Mouse (Mus musculus): Measurements from ENCODE around the gene Ggt5. TPM values are rescaled to one million over a fixed set of nuclear protein-coding genes. Genes with fewer than 3 reads are reported as not detected.

The Ggt5 gene
- total RNA-seq (2023), result 28.1 TPM

DNA sequence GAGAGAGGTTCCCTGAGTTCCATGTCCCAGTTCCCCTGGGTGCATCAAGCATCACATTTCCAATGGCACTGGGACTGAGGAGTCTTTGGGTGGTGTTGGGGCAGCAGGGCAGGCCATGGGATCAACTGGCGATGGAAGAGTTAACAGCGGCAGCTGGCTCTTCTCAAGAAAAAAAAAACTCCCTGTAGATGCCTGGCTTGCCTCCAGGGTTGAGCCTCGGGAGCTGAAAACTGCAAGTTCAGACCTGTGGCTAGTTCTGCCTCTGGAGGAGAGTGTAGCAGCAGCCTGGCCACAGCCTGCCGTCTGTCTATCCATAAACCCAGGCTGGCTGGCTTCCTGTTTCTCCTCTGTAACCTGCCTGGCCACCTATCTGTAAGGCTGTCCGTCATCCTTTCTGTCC, at the start of gene Ggt5:
Ggt5 (plus strand) TSS at position 212 of the 400 bp plus-strand sequence.

GRCm38 (mm10) chr10:75559676-75560548, 29.2 kb upstream of the Ggt5 start, which contains the start of gene Lrrc75b:
TSS of gene Lrrc75b (minus strand) at chr10:75560330.

DNA sequence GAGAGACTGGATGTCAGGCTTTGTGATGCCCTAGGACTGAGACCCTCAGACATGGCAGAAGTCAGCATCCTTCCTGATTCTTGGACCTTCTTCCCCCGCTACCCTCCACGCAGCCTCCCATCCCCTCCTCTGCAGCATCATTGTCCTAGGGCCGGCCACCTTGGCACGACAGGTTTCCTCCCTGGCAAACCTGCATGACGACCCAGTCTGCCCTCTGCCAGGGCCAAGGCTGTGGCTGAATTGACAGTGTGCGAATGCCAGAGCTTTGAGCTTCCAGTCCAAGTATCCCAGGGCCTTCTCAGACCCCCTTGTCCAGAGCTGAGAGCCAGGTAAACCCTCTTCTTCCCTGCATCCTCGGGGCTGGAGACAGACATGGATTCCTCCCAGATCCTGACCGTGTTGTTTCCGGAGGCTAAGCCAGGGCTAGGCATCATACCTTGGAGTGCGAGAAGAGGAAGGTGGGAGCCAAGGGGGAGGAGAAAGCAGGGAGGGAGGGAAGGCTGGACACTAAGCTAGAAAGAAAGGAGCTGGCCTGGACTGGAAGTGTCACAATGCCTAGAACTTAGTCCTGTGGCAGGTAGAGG, 28.0 kb upstream of the Ggt5 start, which contains the start of gene Ggt1:
Ggt1 (plus strand) TSS at position 534 of the 584 bp plus-strand sequence.

GRCm38 (mm10) chr10:75643741-75644343, 54.7 kb downstream of the Ggt5 start, which contains the start of gene Susd2:
TSS of gene Susd2 (minus strand) at chr10:75644008.

Other genes starting within 250 kb of the Ggt5 start
- not detected for gene Upb1, start 188.2 kb upstream of the Ggt5 start, total RNA-seq (2023)
- gene Snrpd3, start 71.8 kb upstream of the Ggt5 start, total RNA-seq (2023), result 116 TPM
- 45.1 TPM for gene Gucd1, start 71.4 kb upstream of the Ggt5 start, total RNA-seq (2023)
- gene Lrrc75b, start 29.0 kb upstream of the Ggt5 start, total RNA-seq (2023), result 4.3 TPM
- gene Ggt1, start 27.7 kb upstream of the Ggt5 start, total RNA-seq (2023), result 21.5 TPM
- 4.5 TPM for gene Susd2, start 54.7 kb downstream of the Ggt5 start, total RNA-seq (2023)
- 113 TPM for gene Cabin1, start 175.0 kb downstream of the Ggt5 start, total RNA-seq (2023)
- gene Ddt, start 184.1 kb downstream of the Ggt5 start, total RNA-seq (2023), result 22.5 TPM
- not detected for gene Gm20441, start 191.6 kb downstream of the Ggt5 start, total RNA-seq (2023)
- gene Gstt3, start 192.1 kb downstream of the Ggt5 start, total RNA-seq (2023), result 1.4 TPM
- gene Gstt1, start 209.2 kb downstream of the Ggt5 start, total RNA-seq (2023), result not detected
- gene Gstt4, start 233.2 kb downstream of the Ggt5 start, total RNA-seq (2023), result not detected
- gene Gstt2, start 248.1 kb downstream of the Ggt5 start, total RNA-seq (2023), result 15.5 TPM

Measured in CD4-positive naive resting alpha-beta T cell, adult 76 days (primary cell).